Mouse (Mus musculus) thymus, postnatal 0 days (tissue): ENCODE measurements around the gene Foxn3. TPM values are rescaled to one million over a fixed set of nuclear protein-coding genes. Genes with fewer than 3 reads are reported as not detected.

Experiments used
- DNase-seq: peaks from one replicate; pipeline ENCODE4 v3.0.0-alpha.2; 2015; ENCODE audit warnings: low spot score
- polyA plus RNA-seq: library from polyadenylated mRNA; unstranded; fragments of >200 nt; fragmentation: Nextera tagmentation; extraction: Ambion mirVana; gene quantifications from 2 replicates; pipeline ENCODE4 v1.2.1, GENCODE M21; 2015

Foxn3 gene
- polyA plus RNA-seq, 1 experiment from 2014 or later = 119 TPM

GRCm38 (mm10) chr12:99231321-99231720, 332.1 kb downstream of the Foxn3 start:
- DNase-seq = no peak

GRCm38 (mm10) chr12:99230783-99231048, 332.7 kb downstream of the Foxn3 start:
- DNase-seq = no peak

- DNase-seq = no peak
Observed at GRCm38 (mm10) chr12:99229973-99230782, 333.2 kb downstream of the Foxn3 start.

GRCm38 (mm10) chr12:99227313-99227952, 335.9 kb downstream of the Foxn3 start:
- no peak for DNase-seq

- DNase-seq = peak; percentile 61
Observed at GRCm38 (mm10) chr12:99224863-99225603, 338.3 kb downstream of the Foxn3 start.

GRCm38 (mm10) chr12:99221087-99221846, 342.1 kb downstream of the Foxn3 start:
- no peak for DNase-seq

GRCm38 (mm10) chr12:99220333-99220732, 343.0 kb downstream of the Foxn3 start:
- no peak for DNase-seq

GRCm38 (mm10) chr12:99219812-99220211, 343.6 kb downstream of the Foxn3 start:
- no peak for DNase-seq

- DNase-seq = no peak
Observed at GRCm38 (mm10) chr12:99217145-99217698, 346.2 kb downstream of the Foxn3 start.

GRCm38 (mm10) chr12:99216341-99216761, 347.0 kb downstream of the Foxn3 start:
- DNase-seq = no peak

- DNase-seq = no peak
Observed at GRCm38 (mm10) chr12:99215521-99216255, 347.7 kb downstream of the Foxn3 start.

GRCm38 (mm10) chr12:99214098-99214497, 349.3 kb downstream of the Foxn3 start:
- no peak for DNase-seq

- no peak for DNase-seq
Observed at GRCm38 (mm10) chr12:99213218-99213617, 350.2 kb downstream of the Foxn3 start.

GRCm38 (mm10) chr12:99209801-99210200, 353.6 kb downstream of the Foxn3 start:
- no peak for DNase-seq

- DNase-seq = no peak
Observed at GRCm38 (mm10) chr12:99208251-99208650, 355.1 kb downstream of the Foxn3 start.

GRCm38 (mm10) chr12:99207014-99207612, 356.3 kb downstream of the Foxn3 start:
- peak; percentile 35 for DNase-seq

- DNase-seq = peak; percentile 52
Observed at GRCm38 (mm10) chr12:99205734-99206133, 357.6 kb downstream of the Foxn3 start.

GRCm38 (mm10) chr12:99199124-99199483, 364.3 kb downstream of the Foxn3 start:
- DNase-seq = no peak

GRCm38 (mm10) chr12:99198428-99199123, 364.8 kb downstream of the Foxn3 start:
- DNase-seq = no peak

- no peak for DNase-seq
Observed at GRCm38 (mm10) chr12:99197031-99197430, 366.4 kb downstream of the Foxn3 start.
